Mouse (Mus musculus): ENCODE measurements at regions not wholly inside any gene's neighbourhood (a gene's known extent, or its start where the extent isn't known, plus 50 kb on each side); places are given as distances from the start of the nearest gene placed in this dataset.

DNA sequence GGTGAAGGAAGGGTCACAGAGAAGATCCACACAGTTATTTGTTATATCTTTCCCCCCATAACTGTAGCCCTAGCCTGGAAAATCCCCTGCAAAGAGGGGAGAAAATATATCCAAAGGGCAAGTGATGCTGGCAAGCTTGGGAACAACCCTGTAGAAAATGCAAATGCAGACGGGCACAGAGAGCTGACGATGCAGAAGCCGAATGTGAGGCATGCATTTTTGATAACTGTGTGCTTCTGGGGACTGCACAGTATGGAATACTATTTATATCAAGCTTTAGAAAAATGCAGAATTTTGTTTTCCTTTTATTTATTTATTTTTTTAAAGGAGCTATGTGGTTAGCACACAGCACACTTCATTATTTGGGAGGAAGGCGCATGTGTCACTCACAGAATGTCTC is 333.7 kb downstream of the Mycn start:
- no peaks in the 10 kb centered on the region for H3K79me2 ChIP-seq (ENCODE audit: control insufficient read depth, insufficient read depth, low read length)
- WGBS: 92% methylated on average over 4 of the region's 4 CpGs
- DNase-seq (ENCODE audit: extremely low read depth, low read depth, low spot score): no peak
- no peak overlapping the region for H3K9ac ChIP-seq (ENCODE audit: low read depth, low read length)
- TF ChIP-seq CTCF (IDR thresholded peaks at IDR 0.05; ENCODE audit: low read depth, low read length) (no peak), POLR2A (IDR thresholded peaks at IDR 0.05; ENCODE audit: extremely low read depth, insufficient read depth, low read length) (no peak)
- H3K4me3 ChIP-seq (ENCODE audit: insufficient read depth, low read depth, low read length): no peak overlapping the region
- no peak overlapping the region for H3K27ac ChIP-seq (replicated peaks; ENCODE audit: insufficient read depth, low read depth, low read length)
- no peaks in the 10 kb centered on the region for H3K36me3 ChIP-seq (ENCODE audit: control insufficient read depth, insufficient read depth, low read length)
- H3K4me1 ChIP-seq (ENCODE audit: control insufficient read depth, insufficient read depth, low read length): no peaks in the 10 kb centered on the region
- no peaks in the 10 kb centered on the region for H3K27me3 ChIP-seq (ENCODE audit: control insufficient read depth, insufficient read depth, low read length)

- H3K27ac ChIP-seq (replicated peaks; ENCODE audit: insufficient read depth, low read depth, low read length): no peak overlapping the region
Observed at GRCm38 (mm10) chr12:12606911-12607310, 334.8 kb downstream of the Mycn start.

DNA sequence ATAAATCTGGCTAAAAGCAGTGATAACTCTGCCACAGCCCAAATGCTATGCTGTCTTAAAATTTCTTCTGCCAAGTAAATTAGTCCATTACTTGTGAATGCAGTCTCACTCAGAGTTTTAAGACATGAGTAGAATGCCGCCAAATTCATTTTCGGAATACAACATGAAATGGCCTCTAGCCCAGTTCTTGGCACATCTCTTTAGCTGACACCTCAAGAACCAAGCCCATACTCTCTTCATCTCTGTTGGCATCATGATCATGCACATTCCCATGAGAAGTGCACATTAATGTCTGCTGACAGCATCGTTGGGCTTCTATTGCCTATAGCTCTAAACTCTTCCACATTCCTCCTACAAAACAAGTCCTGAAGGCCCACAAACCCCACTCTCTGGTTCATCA is 336.2 kb downstream of the Mycn start:
- Histone ChIP-seq H3K27me3 (ENCODE audit: control insufficient read depth, insufficient read depth, low read length) (no peaks in the 10 kb centered on the region), H3K27ac (replicated peaks; ENCODE audit: insufficient read depth, low read depth, low read length) (no peak overlapping the region), H3K79me2 (ENCODE audit: control insufficient read depth, insufficient read depth, low read length) (no peaks in the 10 kb centered on the region), H3K4me1 (ENCODE audit: control insufficient read depth, insufficient read depth, low read length) (no peaks in the 10 kb centered on the region), H3K36me3 (ENCODE audit: control insufficient read depth, insufficient read depth, low read length) (no peaks in the 10 kb centered on the region), H3K4me3 (ENCODE audit: insufficient read depth, low read depth, low read length) (no peak overlapping the region), H3K9ac (ENCODE audit: low read depth, low read length) (no peak overlapping the region)
- 98% methylated on average over 3 of the region's 3 CpGs for WGBS
- DNase-seq (ENCODE audit: extremely low read depth, low read depth, low spot score): no peak
- TF ChIP-seq CTCF (IDR thresholded peaks at IDR 0.05; ENCODE audit: low read depth, low read length) (no peak), POLR2A (IDR thresholded peaks at IDR 0.05; ENCODE audit: extremely low read depth, insufficient read depth, low read length) (no peak)

More at GRCm38 (mm10) chr12:12606911-12607310, 334.8 kb downstream of the Mycn start:
- TF ChIP-seq CTCF (IDR thresholded peaks at IDR 0.05; ENCODE audit: low read depth, low read length) (no peak), POLR2A (IDR thresholded peaks at IDR 0.05; ENCODE audit: extremely low read depth, insufficient read depth, low read length) (no peak)
- no peaks in the 10 kb centered on the region for H3K79me2 ChIP-seq (ENCODE audit: control insufficient read depth, insufficient read depth, low read length)
- H3K9ac ChIP-seq (ENCODE audit: low read depth, low read length): no peak overlapping the region
- no peaks in the 10 kb centered on the region for H3K27me3 ChIP-seq (ENCODE audit: control insufficient read depth, insufficient read depth, low read length)
- no peak overlapping the region for H3K4me3 ChIP-seq (ENCODE audit: insufficient read depth, low read depth, low read length)
- no peak for DNase-seq (ENCODE audit: extremely low read depth, low read depth, low spot score)
- WGBS: 87% methylated on average over 6 of the region's 6 CpGs
- H3K4me1 ChIP-seq (ENCODE audit: control insufficient read depth, insufficient read depth, low read length): no peaks in the 10 kb centered on the region
- no peaks in the 10 kb centered on the region for H3K36me3 ChIP-seq (ENCODE audit: control insufficient read depth, insufficient read depth, low read length)

DNA sequence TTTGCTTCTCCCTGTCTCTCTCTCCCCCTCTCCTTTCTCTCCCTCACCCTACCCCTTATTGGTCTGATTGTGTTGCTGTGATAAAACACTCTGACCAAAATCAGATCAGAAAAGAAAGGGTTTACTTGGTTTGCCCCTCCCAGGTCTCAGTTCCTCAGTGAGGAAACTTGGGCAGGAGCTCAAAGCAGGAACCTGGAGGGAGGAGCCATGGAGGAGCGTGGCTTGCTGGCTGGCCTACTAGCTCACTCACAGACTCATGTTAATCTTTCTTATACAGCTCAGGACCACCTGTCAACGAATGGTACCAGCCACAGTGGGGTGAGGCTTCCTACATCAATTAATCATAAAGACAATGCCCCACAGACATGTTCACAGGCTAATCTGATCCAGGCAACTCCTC is 339.4 kb downstream of the Fam49a start:
- H3K4me3 ChIP-seq (ENCODE audit: insufficient read depth, low read depth, low read length): no peak overlapping the region
- no peak overlapping the region for H3K27ac ChIP-seq (replicated peaks; ENCODE audit: insufficient read depth, low read depth, low read length)
- TF ChIP-seq CTCF (IDR thresholded peaks at IDR 0.05; ENCODE audit: low read depth, low read length): no peak
- no peak for TF ChIP-seq POLR2A (IDR thresholded peaks at IDR 0.05; ENCODE audit: extremely low read depth, insufficient read depth, low read length)
- no peaks in the 10 kb centered on the region for H3K4me1 ChIP-seq (ENCODE audit: control insufficient read depth, insufficient read depth, low read length)
- no peak for DNase-seq (ENCODE audit: extremely low read depth, low read depth, low spot score)
- no peaks in the 10 kb centered on the region for H3K27me3 ChIP-seq (ENCODE audit: control insufficient read depth, insufficient read depth, low read length)
- no peaks in the 10 kb centered on the region for H3K79me2 ChIP-seq (ENCODE audit: control insufficient read depth, insufficient read depth, low read length)
- no peak overlapping the region for H3K9ac ChIP-seq (ENCODE audit: low read depth, low read length)
- WGBS: 69% methylated on average over 2 of the region's 2 CpGs
- H3K36me3 ChIP-seq (ENCODE audit: control insufficient read depth, insufficient read depth, low read length): no peaks in the 10 kb centered on the region

DNA sequence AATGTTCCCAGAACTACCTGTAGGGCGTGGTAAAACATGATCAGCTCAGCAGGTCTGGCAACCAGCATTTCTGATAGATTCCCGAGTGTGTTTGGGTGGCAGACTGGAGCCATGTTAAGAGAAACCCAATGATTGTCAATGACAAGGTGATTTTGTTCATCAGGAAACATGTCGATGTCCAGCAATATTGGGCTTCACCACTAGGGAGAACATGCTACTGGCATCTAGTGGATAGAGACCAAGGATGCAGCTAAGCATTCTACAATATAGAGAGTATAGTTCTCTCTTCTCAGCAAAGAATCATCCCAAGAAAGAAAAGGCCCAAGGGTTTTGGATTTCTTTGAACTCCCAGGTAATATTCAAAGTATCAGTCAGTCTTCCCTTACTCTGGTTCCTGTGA is 333.5 kb downstream of the Fam49a start:
- no peaks in the 10 kb centered on the region for H3K27me3 ChIP-seq (ENCODE audit: control insufficient read depth, insufficient read depth, low read length)
- 80% methylated on average over 3 of the region's 3 CpGs for WGBS
- TF ChIP-seq POLR2A (IDR thresholded peaks at IDR 0.05; ENCODE audit: extremely low read depth, insufficient read depth, low read length) (no peak), CTCF (IDR thresholded peaks at IDR 0.05; ENCODE audit: low read depth, low read length) (no peak)

DNA sequence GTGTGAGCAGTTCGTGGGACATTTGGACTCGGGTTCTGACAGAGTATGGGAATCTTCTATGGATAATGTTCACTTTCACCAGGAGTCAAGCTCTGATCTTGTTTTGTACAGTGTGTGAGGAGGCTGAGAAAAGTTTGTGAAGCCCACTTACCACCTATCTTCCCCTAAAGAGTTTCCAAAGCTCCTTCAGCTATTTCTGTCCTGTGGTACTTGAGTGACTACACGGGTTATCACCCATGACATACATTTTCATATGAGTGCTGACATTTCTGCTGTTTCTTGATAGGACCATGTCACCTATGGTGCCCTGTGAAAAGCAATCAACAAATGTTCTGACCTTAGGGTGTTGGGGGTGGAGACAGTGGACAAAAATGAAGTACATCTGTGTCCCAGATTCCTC is 332.6 kb downstream of the Fam49a start:
- H3K36me3 ChIP-seq (ENCODE audit: control insufficient read depth, insufficient read depth, low read length): no peaks in the 10 kb centered on the region
- no peaks in the 10 kb centered on the region for H3K4me1 ChIP-seq (ENCODE audit: control insufficient read depth, insufficient read depth, low read length)
- TF ChIP-seq POLR2A (IDR thresholded peaks at IDR 0.05; ENCODE audit: extremely low read depth, insufficient read depth, low read length): no peak
- no peak for TF ChIP-seq CTCF (IDR thresholded peaks at IDR 0.05; ENCODE audit: low read depth, low read length)
- no peak overlapping the region for H3K9ac ChIP-seq (ENCODE audit: low read depth, low read length)
- no peak for DNase-seq (ENCODE audit: extremely low read depth, low read depth, low spot score)
- no peaks in the 10 kb centered on the region for H3K79me2 ChIP-seq (ENCODE audit: control insufficient read depth, insufficient read depth, low read length)
- no peak overlapping the region for H3K4me3 ChIP-seq (ENCODE audit: insufficient read depth, low read depth, low read length)
- no peak overlapping the region for H3K27ac ChIP-seq (replicated peaks; ENCODE audit: insufficient read depth, low read depth, low read length)
- 92% methylated on average over 3 of the region's 3 CpGs for WGBS
- no peaks in the 10 kb centered on the region for H3K27me3 ChIP-seq (ENCODE audit: control insufficient read depth, insufficient read depth, low read length)

More for the DNA sequence above, 333.5 kb downstream of the Fam49a start:
- no peaks in the 10 kb centered on the region for H3K79me2 ChIP-seq (ENCODE audit: control insufficient read depth, insufficient read depth, low read length)
- H3K27ac ChIP-seq (replicated peaks; ENCODE audit: insufficient read depth, low read depth, low read length): no peak overlapping the region
- DNase-seq (ENCODE audit: extremely low read depth, low read depth, low spot score): no peak
- H3K4me3 ChIP-seq (ENCODE audit: insufficient read depth, low read depth, low read length): no peak overlapping the region
- no peaks in the 10 kb centered on the region for H3K36me3 ChIP-seq (ENCODE audit: control insufficient read depth, insufficient read depth, low read length)
- H3K4me1 ChIP-seq (ENCODE audit: control insufficient read depth, insufficient read depth, low read length): no peaks in the 10 kb centered on the region
- H3K9ac ChIP-seq (ENCODE audit: low read depth, low read length): no peak overlapping the region
